Mouse (Mus musculus): ENCODE results near the gene U2af2.

Gene U2af2

DNA sequence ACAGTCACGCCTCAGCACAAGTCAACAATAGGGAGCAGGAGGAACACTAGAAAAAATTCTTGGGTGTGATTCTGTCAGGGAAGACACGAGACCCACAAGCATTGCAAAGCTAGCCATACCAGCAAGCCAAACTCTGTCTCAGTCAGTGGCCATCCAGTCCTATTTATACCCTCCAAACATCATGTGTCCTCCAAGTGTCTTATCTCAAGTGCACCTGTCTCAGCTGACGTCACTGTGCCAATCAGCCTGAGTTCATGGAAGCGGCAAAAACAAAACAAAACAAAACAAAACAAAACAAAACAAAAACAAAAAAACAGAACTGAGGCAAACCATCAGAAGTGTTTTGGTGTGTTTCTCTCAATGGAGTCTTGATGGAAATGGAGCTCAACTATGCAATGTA, 46.3 kb downstream of the U2af2 start:
- no peak for DNase-seq (ENCODE audit: extremely low read depth, low read depth)

DNA sequence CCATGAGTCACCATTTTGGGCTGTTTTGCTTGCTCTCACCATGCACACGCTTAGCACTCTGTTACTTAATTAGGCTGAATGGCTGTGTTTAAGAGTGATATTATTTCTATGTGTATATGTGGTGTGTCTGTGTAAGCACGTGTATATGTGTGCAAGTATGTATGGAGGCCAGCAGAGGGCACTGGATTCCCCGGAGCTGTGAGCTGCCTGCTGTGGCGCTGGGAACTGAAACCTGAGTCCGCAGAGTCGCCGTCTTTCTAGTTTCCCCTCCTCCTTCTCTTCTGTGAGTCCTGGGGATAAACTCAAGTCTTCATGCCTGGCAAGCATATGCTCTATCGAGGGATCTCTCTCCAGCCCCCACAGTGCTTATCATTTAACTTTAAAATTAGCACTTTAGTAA, 47.4 kb downstream of the U2af2 start:
- DNase-seq (ENCODE audit: extremely low read depth, low read depth): no peak

DNA sequence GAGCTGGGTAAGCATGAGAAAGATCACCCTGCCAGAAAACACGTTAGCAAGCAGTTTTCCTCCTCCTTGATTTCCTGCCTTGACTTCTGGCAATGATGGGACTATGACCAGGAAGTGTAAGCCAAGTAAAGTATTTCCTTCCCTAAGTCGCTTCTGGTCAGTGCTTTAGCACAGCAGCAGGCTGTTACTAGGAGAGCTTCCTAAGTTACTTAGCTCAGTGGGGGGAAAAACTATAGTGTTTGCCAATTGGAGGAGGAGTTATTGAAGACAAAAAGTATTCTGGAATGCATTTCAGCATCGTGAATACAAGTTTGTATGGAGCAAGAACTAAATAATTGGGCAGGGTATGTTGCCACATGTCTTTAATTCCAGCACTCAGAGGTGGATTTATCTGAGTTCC, 50.8 kb downstream of the U2af2 start:
- DNase-seq (ENCODE audit: extremely low read depth, low read depth): no peak

DNA sequence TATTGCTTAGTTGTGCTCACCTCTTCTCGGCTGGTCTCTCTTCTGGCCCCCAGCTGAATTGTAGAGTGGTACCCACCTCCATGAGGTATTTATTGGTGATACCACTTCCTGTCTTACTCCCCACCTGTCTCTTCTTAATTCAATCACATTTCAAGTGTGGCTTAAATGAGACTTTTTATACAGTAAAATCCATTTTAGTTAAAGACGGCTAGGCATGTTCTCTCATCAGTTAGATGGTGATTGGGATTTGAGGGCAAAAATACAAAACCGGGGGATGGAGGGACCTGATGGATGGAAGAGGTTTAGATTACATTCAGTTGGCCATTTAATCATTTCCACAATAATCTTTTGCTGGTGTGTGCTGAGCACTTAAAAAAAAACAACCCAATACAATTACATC, 54.9 kb downstream of the U2af2 start, which contains the start of gene Rfpl4:
Rfpl4 (minus strand) TSS at position 101 of the 400 bp plus-strand sequence.
- no peak for DNase-seq (ENCODE audit: extremely low read depth, low read depth)

DNA sequence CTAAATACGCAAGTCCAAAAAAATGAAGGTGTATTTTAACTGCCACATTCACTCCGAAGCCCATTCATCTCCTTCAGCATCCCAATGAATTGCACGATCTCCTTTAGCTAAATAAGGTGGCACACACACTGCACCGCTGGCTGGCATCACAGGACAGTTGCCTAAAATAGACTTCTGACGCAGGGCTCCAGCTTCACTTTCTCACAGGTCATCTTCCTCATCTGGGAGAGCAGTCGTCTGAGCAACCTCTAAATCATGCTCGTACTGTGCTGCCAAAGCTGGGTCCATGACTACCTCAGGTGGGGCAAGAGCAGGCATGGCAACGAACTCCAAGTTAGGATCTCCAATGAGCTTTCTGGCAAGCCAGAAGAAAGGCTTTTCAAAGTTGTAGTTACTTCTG, 63.1 kb downstream of the U2af2 start:
- no peak for DNase-seq (ENCODE audit: extremely low read depth, low read depth)

DNA sequence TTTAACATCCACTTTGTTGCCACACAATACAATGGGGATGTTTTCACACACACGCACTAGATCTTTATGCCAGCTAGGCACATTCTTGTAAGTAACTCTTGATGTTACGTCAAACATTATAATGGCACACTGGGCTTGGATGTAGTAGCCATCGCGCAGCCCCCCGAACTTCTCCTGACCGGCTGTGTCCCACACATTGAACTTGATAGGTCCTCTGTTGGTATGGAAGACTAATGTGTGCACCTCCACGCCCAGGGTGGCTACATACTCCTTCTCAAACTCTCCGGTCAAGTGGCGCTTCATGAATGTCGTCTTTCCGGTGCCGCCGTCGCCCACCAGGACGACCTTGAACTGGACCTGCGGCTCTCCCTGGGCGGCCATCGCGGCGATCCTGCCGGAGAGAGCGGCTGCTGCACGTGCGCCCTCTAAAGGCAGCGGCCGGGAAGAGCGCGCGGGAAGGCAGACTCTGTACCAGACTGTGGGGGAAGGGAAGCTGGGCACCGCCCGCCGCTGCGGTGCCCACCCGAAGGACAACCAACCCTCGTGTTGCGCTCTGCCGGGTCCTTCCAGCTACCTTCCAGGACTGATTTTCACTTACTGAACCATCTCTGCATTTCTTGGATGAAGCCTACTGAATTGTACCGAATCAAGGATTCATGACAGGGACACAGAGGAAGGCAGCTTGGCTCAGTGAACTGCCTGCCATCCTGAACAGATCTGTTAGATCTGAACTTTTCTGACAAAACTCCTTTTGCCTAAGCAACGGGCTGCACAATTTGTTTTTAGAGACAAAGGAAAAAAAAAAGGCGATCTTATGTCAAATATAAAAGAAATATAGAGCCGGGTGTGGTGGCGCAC, 63.8 kb downstream of the U2af2 start, which contains the start of gene Rasl2-9:
Rasl2-9 (minus strand) TSS at position 402 of the 858 bp plus-strand sequence.
- DNase-seq (ENCODE audit: extremely low read depth, low read depth): no peak
